Mouse (Mus musculus) CH12.LX (cell line): ENCODE measurements around the gene Fiz1. TPM values are rescaled to one million over a fixed set of nuclear protein-coding genes. Genes with fewer than 3 reads are reported as not detected.

Experiments used
- DNase-seq: peaks from one replicate; pipeline ENCODE4 v3.0.0-alpha.2; 2013; ENCODE audit errors: extremely low read depth
- H3K27ac ChIP-seq: 2 replicates; pipeline ENCODE4 v1.5.1; 2012; ENCODE audit warnings: low read depth, mild to moderate bottlenecking, control low read depth, moderate library complexity; ENCODE audit not compliant: insufficient read depth
- H3K27me3 ChIP-seq: replicated peaks from 2 replicates; pipeline ENCODE3; 2012; ENCODE audit warnings: inconsistent platforms
- H3K36me3 ChIP-seq, 2 experiments: replicated peaks in 1 of 2; 2 replicates each; pipeline versions ENCODE3 to v1.6.1; 2012; ENCODE audit warnings: inconsistent platforms in 1 of 2, low read length in 1 of 2, mild to moderate bottlenecking in 1 of 2, mixed read lengths in 1 of 2, moderate library complexity in 1 of 2; ENCODE audit not compliant: control insufficient read depth in 1 of 2, insufficient read depth in 1 of 2
- H3K4me1 ChIP-seq, 2 experiments: 2 replicates each; pipeline ENCODE4 v1.6.1; 2012; ENCODE audit warnings: inconsistent platforms in 1 of 2, moderate library complexity in 1 of 2; ENCODE audit not compliant: insufficient read depth in 2 of 2, control insufficient read depth in 1 of 2
- H3K4me2 ChIP-seq: 2 replicates; pipeline ENCODE4 v1.6.1; 2012; ENCODE audit warnings: low read depth, mild to moderate bottlenecking, control low read depth; ENCODE audit not compliant: poor library complexity, insufficient read depth, severe bottlenecking
- H3K4me3 ChIP-seq, 3 experiments: fragments of 150-350 bp in 1 of 3; sonication (generic) in 1 of 3; replicated peaks in 1 of 3; 2 replicates each; pipeline versions ENCODE3 to v1.5.1; 2011 to 2012; ENCODE audit warnings: low read depth in 2 of 3, low read length in 2 of 3, mild to moderate bottlenecking in 2 of 3, moderate library complexity in 2 of 3, control low read depth in 1 of 3, improper control_type of control experiment in 1 of 3, inconsistent platforms in 1 of 3, mixed read lengths in 1 of 3; ENCODE audit not compliant: poor library complexity in 1 of 3
- H3K79me2 ChIP-seq: replicated peaks from 2 replicates; pipeline ENCODE4 v1.6.1; 2012; ENCODE audit warnings: mild to moderate bottlenecking, moderate library complexity; ENCODE audit not compliant: control insufficient read depth, poor library complexity, insufficient read depth, severe bottlenecking; ENCODE audit errors: extremely low read depth
- H3K9ac ChIP-seq: 2 replicates; pipeline ENCODE4 v1.6.1; 2012; ENCODE audit warnings: low read depth, mild to moderate bottlenecking, control low read depth, moderate library complexity; ENCODE audit not compliant: insufficient read depth
- H3K9me3 ChIP-seq: replicated peaks from 2 replicates; pipeline ENCODE3; 2012; ENCODE audit warnings: low read length, inconsistent platforms, mixed read lengths
- BHLHE40 ChIP-seq: IDR thresholded peaks from 2 replicates; pipeline ENCODE4 v1.6.1; 2011; ENCODE audit warnings: mild to moderate bottlenecking, low read depth, low read length, improper control_type of control experiment
- CHD1 ChIP-seq: IDR thresholded peaks from 2 replicates; pipeline ENCODE4 v1.6.1; 2012; ENCODE audit warnings: low read depth, low read length, improper control_type of control experiment, inconsistent platforms
- CTCF ChIP-seq, 2 experiments: IDR thresholded peaks in 1 of 2; conservative IDR thresholded peaks in 1 of 2; 2 replicates each; pipeline ENCODE4 v1.5.1; 2011 to 2012; ENCODE audit warnings: low read depth in 2 of 2, low read length in 2 of 2, improper control_type of control experiment in 1 of 2, inconsistent platforms in 1 of 2, mild to moderate bottlenecking in 1 of 2, moderate library complexity in 1 of 2
- ELF1 ChIP-seq: IDR thresholded peaks from 2 replicates; pipeline ENCODE4 v1.6.1; 2014; ENCODE audit warnings: low read depth, mild to moderate bottlenecking, inconsistent platforms, low read length, improper control_type of control experiment
- JUN ChIP-seq: IDR thresholded peaks from 2 replicates; pipeline ENCODE4 v1.6.1; 2011; ENCODE audit warnings: low read depth, mild to moderate bottlenecking, low read length, improper control_type of control experiment, moderate library complexity; ENCODE audit not compliant: insufficient read depth
- JUND ChIP-seq: conservative IDR thresholded peaks from 2 replicates; pipeline ENCODE4 v1.6.1; 2011; ENCODE audit warnings: low read depth, low read length, improper control_type of control experiment
- MAFK ChIP-seq: IDR thresholded peaks from 2 replicates; pipeline ENCODE4 v1.6.1; 2011; ENCODE audit warnings: low read length, improper control_type of control experiment; ENCODE audit not compliant: insufficient replicate concordance
- MAZ ChIP-seq: IDR thresholded peaks from 2 replicates; pipeline ENCODE4 v1.6.1; 2012; ENCODE audit warnings: low read depth, mild to moderate bottlenecking, inconsistent platforms, low read length, improper control_type of control experiment, moderate library complexity
- MEF2A ChIP-seq: IDR thresholded peaks from 2 replicates; pipeline ENCODE4 v1.6.1; 2014; ENCODE audit warnings: low read depth, mild to moderate bottlenecking, inconsistent platforms, low read length, improper control_type of control experiment, borderline replicate concordance
- MYC ChIP-seq: IDR thresholded peaks from 2 replicates; pipeline ENCODE4 v1.6.1; 2011; ENCODE audit warnings: low read depth, mild to moderate bottlenecking, improper control_type of control experiment, low read length
- PAX5 ChIP-seq: IDR thresholded peaks from 2 replicates; pipeline ENCODE4 v1.6.1; 2012; ENCODE audit warnings: low read length, inconsistent platforms, mixed read lengths
- POLR2A ChIP-seq: IDR thresholded peaks from 2 replicates; pipeline ENCODE4 v1.6.1; 2011; ENCODE audit warnings: low read depth, mild to moderate bottlenecking, improper control_type of control experiment, low read length
- POLR2AphosphoS2 ChIP-seq: IDR thresholded peaks from 2 replicates; pipeline ENCODE4 v1.6.1; 2011; ENCODE audit warnings: low read depth, low read length, improper control_type of control experiment
- RAD21 ChIP-seq: IDR thresholded peaks from 2 replicates; pipeline ENCODE4 v1.6.1; 2011; ENCODE audit warnings: low read depth, mild to moderate bottlenecking, low read length, improper control_type of control experiment, moderate library complexity
- RCOR1 ChIP-seq: conservative IDR thresholded peaks from 2 replicates; pipeline ENCODE4 v1.6.1; 2012; ENCODE audit warnings: low read depth, mild to moderate bottlenecking, inconsistent platforms, low read length, improper control_type of control experiment
- TCF12 ChIP-seq: IDR thresholded peaks from 2 replicates; pipeline ENCODE4 v1.6.1; 2014; ENCODE audit warnings: low read depth, mild to moderate bottlenecking, inconsistent platforms, low read length, improper control_type of control experiment
- UBTF ChIP-seq: IDR thresholded peaks from 2 replicates; pipeline ENCODE4 v1.6.1; 2012; ENCODE audit warnings: low read depth, mild to moderate bottlenecking, inconsistent platforms, low read length, improper control_type of control experiment, moderate library complexity
- USF1 ChIP-seq: IDR thresholded peaks from 2 replicates; pipeline ENCODE4 v1.6.1; 2014; ENCODE audit warnings: low read depth, mild to moderate bottlenecking, inconsistent platforms, low read length, improper control_type of control experiment
- ZKSCAN1 ChIP-seq: IDR thresholded peaks from 2 replicates; pipeline ENCODE4 v1.6.1; 2012; ENCODE audit warnings: low read depth, inconsistent platforms, low read length, improper control_type of control experiment, borderline replicate concordance
- ZNF384 ChIP-seq: IDR thresholded peaks from 2 replicates; pipeline ENCODE4 v1.6.1; 2012; ENCODE audit warnings: low read depth, low read length, improper control_type of control experiment, inconsistent platforms
- dilution Hi-C: fragments of 300-500 bp; cut with MboI; formaldehyde crosslinking; loops from 2 replicates; pipeline ENCODE4 v1.14.3; 2020; ENCODE audit warnings: low sequenced_read_pairs; ENCODE audit not compliant: extremely low pct_unique_long_range_greater_than_20kb, extremely low pct_ligation_motif_present
- in situ Hi-C: fragments of 300-500 bp; cut with MboI; formaldehyde crosslinking; loops from 3 replicates; pipeline ENCODE4 v1.14.3; 2019; ENCODE audit warnings: low sequenced_read_pairs, low pct_ligation_motif_present, low pct_unique_long_range_greater_than_20kb, mixed read lengths
- polyA plus RNA-seq: library from polyadenylated mRNA; unstranded; fragments of >175 nt; gene quantifications from 2 replicates; pipeline ENCODE4 v1.2.1, GENCODE M21; 2012; ENCODE audit warnings: low read depth; ENCODE audit not compliant: insufficient read length
- total RNA-seq, 2 experiments: library from RNA; depleted of rRNA; stranded (reverse); fragments of 300-350 nt in 1 of 2; fragments of >200 nt in 1 of 2; gene quantifications; 2 replicates each; pipeline ENCODE4 v1.2.3; 2012 to 2014

Gene Fiz1
- total and polyA plus RNA-seq, 3 experiments, result 18.4 to 40.8 (median 24.3) TPM

GRCm38 (mm10) chr7:5017352-5017751 lies 2.9 kb upstream of the Fiz1 start:
- H3K27me3 ChIP-seq, result no peaks in the 10 kb centered on the region
- DNase-seq, result no peak
- dilution Hi-C loops, result no loop called here
- in situ Hi-C loops, result no loop called here
- no peak overlapping the region for H3K9ac ChIP-seq
- H3K36me3 ChIP-seq, result peaks cover 18 to 30% of the 10 kb centered on the region in 2 experiments
- peaks cover 4 to 38% of the 10 kb centered on the region in 2 experiments for H3K4me1 ChIP-seq
- H3K4me3 ChIP-seq, result no peak overlapping the region
- H3K9me3 ChIP-seq, result peaks cover 6% of the 10 kb centered on the region
- no peak overlapping the region for H3K4me2 ChIP-seq
- TF ChIP-seq UBTF (no peak), CTCF (conservative IDR thresholded peaks at IDR 0.05 in 1 of 2, IDR thresholded peaks at IDR 0.05 in 1 of 2; ENCODE audit: low read depth in 2 of 2, low read length in 2 of 2) (peak in 1 of 2 experiments; percentile 13; a peak in 1 of 4 replicates)
- peaks cover 22% of the 10 kb centered on the region for H3K79me2 ChIP-seq
- no peak overlapping the region for H3K27ac ChIP-seq

- in situ Hi-C loops, result no loop called here
- dilution Hi-C loops, result no loop called here
Observed at GRCm38 (mm10) chr7:5016920-5017319, 2.4 kb upstream of the Fiz1 start.

GRCm38 (mm10) chr7:5016057-5016456 lies 1.6 kb upstream of the Fiz1 start:
- Histone ChIP-seq H3K36me3 (peaks cover 23 to 32% of the 10 kb centered on the region in 2 experiments), H3K27me3 (no peaks in the 10 kb centered on the region), H3K4me1 (peaks cover 4 to 37% of the 10 kb centered on the region in 2 experiments), H3K79me2 (peaks cover 12% of the 10 kb centered on the region), H3K4me2 (peak overlapping the region; percentile 74), H3K9ac (peak overlapping the region; percentile 81), H3K27ac (peak overlapping the region; percentile 90), H3K9me3 (peaks cover 6% of the 10 kb centered on the region), H3K4me3 (peak overlapping the region; percentile 44 to 73 (median 61))
- no peak for TF ChIP-seq POLR2A
- no peak for TF ChIP-seq MAFK
- no peak for TF ChIP-seq ZKSCAN1
- no peak for TF ChIP-seq MYC
- no peak for TF ChIP-seq BHLHE40
- no peak for TF ChIP-seq MAZ
- no peak for TF ChIP-seq RCOR1
- TF ChIP-seq TCF12, result no peak
- dilution Hi-C loops, result no loop called here
- no peak for DNase-seq
- in situ Hi-C loops, result no loop called here

More at GRCm38 (mm10) chr7:5016920-5017319, 2.4 kb upstream of the Fiz1 start:
- Histone ChIP-seq H3K9me3 (peaks cover 6% of the 10 kb centered on the region), H3K27me3 (no peaks in the 10 kb centered on the region), H3K9ac (no peak overlapping the region), H3K36me3 (peaks cover 16 to 28% of the 10 kb centered on the region in 2 experiments), H3K79me2 (peaks cover 17% of the 10 kb centered on the region), H3K4me1 (peaks cover 4 to 37% of the 10 kb centered on the region in 2 experiments), H3K4me3 (no peak overlapping the region), H3K4me2 (no peak overlapping the region), H3K27ac (no peak overlapping the region)
- no peak for TF ChIP-seq BHLHE40
- TF ChIP-seq JUN, result no peak
- no peak for TF ChIP-seq MEF2A
- TF ChIP-seq CHD1, result no peak
- TF ChIP-seq ELF1, result no peak
- no peak for TF ChIP-seq RCOR1
- TF ChIP-seq ZNF384, result no peak
- TF ChIP-seq POLR2AphosphoS2, result no peak
- TF ChIP-seq RAD21, result no peak
- no peak for TF ChIP-seq ZKSCAN1
- no peak for TF ChIP-seq MAFK
- TF ChIP-seq JUND, result no peak
- no peak for TF ChIP-seq USF1
- no peak for TF ChIP-seq PAX5
- no peak for DNase-seq
